Mouse (Mus musculus) common myeloid progenitor, adult 5-6 weeks (primary cell): Measurements from ENCODE around the gene Cldn5. TPM values are rescaled to one million over a fixed set of nuclear protein-coding genes. Genes with fewer than 3 reads are reported as not detected.

Source experiments
- ATAC-seq: replicated peaks from 2 replicates; pipeline ENCODE4 v1.8.0; 2016; ENCODE audit warnings: low read depth, mild to moderate bottlenecking, moderate TSS enrichment, inconsistent platforms; ENCODE audit not compliant: poor library complexity, severe bottlenecking
- total RNA-seq: library from RNA; stranded (forward); fragments of 200-1000, 187-1606 nt; gene quantifications from 2 replicates; pipeline ENCODE4 v1.2.3, GENCODE M21; 2017

Gene Cldn5
- total RNA-seq, 1 experiment from 2014 or later: not detected

DNA sequence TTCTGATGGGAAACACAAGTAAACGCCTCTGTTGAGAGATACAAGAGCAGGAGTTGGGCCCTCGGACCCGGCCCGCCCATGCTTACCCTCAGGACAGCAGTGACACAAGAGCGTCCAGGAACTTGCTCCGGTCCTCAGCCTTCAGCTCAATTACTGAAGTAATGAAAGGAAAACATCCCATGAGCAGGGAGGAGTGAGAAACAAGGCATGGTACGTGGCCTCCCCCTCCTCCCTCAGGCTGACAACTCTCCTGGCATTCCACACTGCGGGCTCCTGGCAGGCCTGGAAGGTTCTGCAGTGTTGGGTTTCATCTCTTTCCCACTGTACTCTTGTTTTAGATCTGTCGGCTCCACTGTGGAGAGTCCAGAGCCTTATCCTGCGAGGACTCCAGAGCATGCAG, 5.2 kb downstream of the Cldn5 start:
- no peak for ATAC-seq

DNA sequence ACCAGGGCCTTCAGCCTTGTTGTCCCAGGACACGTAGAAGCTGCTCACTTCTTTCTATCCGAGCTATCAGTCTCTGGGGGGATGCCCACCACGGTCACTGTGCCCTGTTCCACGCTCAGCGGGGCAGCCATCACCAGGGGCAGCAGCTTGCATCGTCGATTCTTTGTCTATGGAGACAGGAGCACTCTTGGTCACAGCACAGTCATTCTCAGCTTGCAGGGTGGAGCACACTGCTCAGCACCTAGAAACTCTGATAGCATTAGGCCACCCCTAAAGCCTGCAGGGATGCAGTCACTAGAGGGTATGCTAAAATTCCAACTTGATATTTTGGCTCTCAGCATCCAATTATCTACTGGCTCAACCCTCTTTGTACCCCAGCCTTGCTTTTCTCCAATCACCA, 8.4 kb downstream of the Cldn5 start:
- no peak for ATAC-seq

DNA sequence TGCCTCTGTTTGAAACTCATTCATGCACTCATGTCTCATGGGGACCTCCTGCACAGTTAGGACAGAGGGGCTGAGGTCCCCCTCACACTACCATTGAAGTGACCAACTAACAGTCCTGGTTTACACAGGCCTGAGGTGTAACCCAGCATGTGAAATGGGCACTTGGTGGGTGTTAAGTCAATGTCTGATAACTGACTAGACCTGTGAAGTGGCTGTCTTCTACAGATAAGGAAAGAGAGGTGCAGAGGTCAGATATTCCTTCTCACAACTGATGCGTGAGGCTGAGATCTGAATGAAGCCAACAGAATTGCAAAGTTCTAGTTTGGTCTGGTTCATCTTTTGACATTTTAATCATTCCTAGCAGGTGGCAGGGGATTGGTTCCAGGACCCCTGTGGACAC, 8.8 kb downstream of the Cldn5 start:
- ATAC-seq: no peak

DNA sequence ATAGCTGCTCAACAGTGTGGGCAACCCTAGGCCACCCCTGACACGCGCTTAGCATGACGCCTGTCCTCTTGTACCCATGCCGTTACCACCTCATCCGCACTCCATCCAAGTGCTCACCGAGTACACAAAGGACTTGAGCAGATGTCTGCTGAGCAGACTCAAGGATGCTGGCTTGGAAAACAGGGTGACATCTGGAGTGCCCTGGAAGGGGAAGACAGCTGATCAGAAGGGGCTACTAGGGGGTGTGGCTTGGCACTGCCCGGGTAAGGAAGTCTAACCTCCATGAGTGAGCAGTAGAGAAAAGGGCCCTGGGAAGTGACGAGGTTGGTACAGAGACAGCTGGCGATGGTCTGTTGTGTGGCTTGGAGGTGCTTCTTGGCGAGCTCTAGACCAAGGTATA, 10.0 kb downstream of the Cldn5 start:
- ATAC-seq: no peak

DNA sequence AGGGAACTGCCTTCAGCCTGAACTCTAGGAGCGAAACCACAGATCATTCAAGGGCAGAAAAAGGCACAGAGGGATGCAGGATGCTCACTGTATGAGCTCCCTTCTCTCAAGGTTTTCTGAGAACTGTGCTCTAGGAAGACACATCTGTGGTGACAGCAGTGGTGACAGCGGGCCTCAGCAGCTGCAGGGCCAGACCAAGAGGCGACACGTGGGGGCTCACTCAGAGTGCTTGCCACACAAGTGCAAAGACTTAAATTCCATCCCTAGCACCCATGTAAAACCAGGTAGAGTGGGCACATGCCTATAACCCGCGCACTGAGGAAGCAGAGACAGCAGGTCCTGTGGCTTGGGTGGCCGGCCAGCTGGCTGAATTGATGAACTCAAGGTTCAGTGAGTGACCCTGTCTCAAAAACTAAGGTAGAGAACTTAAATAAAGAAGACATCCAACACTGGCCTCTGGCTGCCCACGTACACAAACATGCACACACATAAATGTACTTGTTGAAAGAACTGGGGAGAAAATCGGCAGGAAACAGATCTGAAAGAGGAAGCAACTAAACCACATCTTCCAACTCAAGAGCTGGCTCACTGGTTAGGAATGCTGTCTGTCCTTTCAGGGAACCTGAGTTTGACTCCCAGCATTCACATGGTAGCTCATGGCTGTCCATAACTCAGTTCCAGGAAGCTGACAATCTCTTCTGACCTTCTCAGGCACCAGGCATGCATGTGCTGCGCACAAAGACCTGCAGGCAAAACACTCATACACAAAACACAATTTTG, 12.2 kb downstream of the Cldn5 start:
- peak; percentile 72 for ATAC-seq

DNA sequence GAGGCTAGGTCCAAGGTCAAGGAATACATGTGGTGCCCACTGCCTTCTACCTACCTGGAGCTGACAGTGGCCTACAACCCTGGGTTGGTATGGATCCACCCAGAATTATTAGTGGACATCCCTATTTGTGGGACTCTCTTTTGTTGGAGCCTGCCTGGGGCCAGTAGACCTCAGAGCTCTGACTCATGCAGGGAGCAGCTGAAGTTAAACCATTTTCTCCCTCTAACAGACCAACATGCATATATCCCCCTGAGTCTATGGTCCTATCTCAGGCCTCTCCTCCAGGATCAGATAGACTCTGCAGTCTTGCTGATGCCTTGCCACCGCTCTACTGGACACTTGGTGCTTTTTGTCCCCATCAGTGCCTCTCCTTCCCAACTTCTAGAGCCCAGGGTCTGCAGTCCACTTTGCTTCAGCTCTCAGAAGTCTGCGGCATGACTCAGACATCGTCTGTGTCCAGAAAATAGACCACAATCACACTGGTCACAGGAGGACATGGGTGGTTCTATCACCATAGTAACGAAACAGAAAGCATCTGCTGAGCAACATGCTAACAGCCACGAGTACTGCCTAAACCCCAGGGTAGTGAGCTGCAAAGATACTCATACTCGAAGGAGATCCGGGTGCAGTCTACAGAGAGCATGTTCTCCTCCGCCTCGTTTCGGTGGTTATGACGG, 18.7 kb downstream of the Cldn5 start:
- no peak for ATAC-seq

DNA sequence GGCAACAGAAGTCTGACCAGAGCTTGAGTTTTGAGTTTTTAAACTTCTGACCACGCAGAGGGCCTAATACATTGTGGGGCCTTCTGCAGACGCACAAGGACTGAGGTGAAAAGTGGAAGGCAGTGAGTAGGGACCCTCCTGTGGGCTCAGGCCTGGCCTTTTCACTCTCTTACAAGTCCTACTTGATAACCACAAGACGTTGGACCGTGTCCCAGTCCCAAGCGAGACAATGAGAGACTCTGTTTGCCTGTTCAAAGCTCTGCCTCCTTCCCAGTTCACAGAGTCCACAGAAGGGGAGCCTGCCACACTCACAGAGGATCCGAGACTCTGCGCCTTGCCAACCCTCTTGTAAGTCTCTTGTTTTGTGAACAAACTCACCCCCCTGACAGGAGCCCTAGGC, 20.0 kb downstream of the Cldn5 start:
- no peak for ATAC-seq

DNA sequence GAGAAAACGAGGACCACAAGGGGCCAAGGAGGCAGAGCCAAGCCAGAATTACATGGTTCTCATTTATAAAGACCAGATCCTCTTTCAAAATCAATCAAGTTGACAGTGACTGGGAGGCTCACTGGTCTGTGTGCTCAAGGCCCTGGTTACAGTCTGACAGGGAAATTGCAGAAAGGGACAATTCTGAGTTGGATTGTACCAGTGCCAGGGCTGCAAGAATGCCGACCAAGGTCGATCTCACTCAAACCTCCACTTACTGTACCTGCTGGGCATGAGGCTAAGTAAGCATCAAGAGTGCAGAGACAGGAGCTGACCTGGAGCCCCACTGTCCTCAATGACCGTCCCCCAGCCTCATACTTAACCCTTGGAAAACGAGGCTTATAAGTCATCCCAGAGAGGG, 21.5 kb downstream of the Cldn5 start:
- no peak for ATAC-seq

DNA sequence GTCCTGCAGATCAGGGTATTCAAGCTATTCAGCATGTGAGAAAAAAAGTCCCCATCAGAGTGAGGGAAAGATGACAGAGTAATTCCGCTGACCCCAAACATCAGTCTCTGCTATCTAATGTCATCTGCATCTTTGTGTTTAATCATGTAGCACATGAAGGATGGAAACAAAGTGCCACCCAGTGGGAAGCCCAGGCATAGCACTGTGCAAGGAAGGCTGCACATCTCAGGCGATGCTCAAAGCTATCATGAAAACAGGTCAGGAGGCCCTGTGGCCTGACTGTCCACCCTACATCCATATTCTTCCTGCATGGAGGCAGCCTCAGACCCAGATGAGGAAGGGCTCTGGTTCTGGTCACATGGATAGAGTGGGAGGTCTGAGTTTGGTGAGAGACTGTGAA, 22.2 kb downstream of the Cldn5 start:
- ATAC-seq: 0 out of 2 replicates have a peak, but pooled peaks have one; percentile 42

DNA sequence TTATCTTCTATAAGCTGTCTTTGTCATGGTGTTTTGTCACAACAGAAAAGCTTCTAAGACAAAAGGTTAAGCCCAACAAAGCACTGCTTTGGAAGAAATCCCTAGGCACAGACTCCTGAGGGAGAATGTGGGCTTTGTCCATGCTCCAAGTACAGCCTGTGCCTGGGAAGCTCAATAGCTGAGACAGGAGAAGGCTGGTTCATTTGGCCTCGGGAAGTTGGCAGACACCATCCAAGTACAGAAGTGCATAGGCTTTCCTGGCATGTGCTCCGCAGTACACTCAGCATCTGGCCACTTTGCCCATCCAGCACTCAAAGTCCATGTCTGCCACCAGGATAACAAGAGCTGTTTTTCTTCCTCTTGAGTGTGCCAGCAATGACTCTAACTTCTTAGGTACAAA, 29.1 kb downstream of the Cldn5 start:
- no peak for ATAC-seq

DNA sequence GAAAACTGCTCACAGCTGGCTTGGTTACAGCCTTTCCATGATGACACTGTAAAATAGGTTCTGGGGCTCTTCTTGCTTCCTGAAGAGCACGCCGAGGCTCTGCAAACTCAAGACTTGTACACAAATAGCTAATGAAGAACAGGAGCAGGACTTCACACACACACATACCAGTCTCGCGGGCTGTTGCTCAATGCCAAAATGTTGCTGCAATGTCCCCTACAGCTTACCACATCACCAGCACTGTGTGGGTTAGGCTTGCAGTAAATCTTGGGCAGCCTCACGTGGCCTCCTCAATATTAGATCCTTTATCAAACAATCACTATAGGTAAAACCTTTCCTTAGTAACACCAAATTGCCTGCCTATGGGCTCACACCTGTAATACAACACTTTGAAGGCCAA, 32.4 kb downstream of the Cldn5 start:
- ATAC-seq: no peak

DNA sequence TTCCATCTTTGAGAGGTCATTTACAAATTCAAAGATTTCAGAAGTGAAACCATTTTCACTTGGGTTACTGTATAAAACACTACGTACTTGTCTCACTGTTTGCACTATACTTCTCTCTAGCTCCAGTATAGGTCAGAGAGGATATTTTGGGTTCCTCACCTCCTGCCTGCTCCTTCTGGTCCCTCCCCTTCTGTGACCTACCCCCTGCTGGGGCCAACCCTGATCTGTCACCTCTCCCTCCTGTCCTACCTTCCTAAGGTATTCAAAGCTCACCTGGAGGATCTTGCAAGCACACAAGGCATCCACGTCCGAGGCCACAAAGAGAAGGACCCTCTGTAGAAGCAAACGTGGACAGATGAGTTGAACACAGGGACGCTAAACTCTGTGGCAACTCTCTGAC, 34.4 kb downstream of the Cldn5 start:
- ATAC-seq: peak; percentile 13; the same call in 1 of the 2 replicates

DNA sequence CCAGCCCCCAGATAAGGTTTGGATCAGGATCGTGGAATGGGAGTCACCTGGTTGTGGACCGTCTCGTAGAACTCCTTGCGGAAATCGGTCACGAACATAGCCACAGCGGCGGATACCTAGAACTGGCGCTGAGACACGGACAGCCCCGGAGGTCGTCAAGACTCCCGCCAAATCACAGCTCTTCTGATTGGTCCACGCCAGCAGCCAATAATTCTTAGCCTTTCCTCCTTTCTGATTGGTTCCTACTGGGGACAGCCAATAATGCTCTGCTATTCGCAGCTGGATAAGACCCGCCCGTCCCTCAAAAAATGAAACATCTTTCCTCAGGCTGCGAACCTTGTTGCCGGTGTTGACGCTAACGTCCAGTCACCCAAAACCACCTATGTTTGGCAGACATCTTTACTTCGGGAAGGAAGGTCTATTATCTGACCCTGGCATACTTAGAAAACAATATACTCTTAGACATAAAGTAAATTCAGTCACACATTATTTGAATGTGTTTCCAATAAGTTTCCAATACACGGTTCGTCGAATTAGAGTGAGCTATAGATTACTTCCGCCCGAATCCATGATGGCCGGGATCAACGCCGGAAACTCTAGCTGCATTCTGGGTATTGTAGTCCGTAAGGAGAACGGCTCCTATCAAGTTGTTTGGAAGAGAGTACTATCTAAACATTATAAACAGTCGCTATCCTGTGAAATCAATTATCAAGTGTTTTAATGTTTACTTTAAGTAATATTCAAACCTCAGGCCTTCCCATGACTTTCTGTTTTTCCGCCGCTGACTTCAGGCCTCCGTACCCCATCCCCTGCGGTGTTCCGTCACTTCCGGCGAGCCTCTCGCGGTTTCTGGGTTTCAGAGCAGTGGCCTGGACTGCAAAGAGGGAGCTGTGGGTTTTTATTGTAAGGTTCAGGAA, 35.1 kb downstream of the Cldn5 start, which contains the start of the genes Ufd1 and Cdc45:
Ufd1 (plus strand) TSS at position 312 of the 917 bp plus-strand sequence.
Cdc45 (minus strand) TSS at position 520 of the 917 bp plus-strand sequence.
- ATAC-seq: peak; percentile 82

DNA sequence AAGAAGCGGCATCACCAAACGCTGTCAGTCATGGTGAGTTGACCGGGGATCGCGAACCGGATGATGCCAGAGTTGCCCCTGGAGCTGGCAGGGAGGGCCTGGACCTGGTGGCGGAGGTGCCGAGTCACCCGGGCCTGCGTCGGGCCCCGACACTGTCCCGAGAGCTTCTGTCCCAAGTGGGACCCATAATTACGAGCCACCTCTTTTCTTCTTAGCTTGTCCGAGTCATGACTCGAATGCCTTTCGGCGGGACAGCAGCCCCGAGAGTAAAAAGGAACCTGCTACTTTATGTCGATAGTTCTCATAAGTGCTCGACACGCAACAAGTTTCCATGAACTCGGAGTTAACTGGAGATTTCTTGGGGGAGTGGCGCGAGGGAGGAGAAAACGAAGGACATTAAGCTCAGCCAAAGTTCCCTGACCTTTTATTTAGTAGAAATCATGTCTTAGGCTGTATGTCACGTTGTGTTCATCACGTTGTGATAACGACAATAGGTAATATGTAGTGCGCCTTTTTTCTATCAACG, 35.8 kb downstream of the Cldn5 start:
- ATAC-seq: no peak

DNA sequence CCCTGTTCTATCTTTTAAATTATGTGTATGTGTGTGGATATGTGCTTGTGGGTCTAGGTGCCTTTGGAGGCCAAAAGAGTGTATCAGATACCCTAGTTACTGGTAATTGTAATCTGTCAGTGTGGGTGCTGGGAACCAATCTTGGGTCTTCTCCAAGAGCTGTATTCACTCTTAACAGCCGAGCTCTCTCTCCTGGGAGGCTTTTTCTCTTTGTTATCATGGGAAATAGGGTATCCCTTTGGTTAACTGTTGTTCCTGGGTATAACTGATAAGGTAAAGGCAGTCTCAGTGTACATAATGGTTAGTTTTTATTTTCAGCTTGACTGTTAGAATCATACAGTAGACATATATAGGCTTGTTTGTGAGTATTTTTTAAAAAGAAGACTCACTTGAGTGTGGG, 45.7 kb downstream of the Cldn5 start:
- peak; percentile 59; the same call in 1 of the 2 replicates for ATAC-seq

DNA sequence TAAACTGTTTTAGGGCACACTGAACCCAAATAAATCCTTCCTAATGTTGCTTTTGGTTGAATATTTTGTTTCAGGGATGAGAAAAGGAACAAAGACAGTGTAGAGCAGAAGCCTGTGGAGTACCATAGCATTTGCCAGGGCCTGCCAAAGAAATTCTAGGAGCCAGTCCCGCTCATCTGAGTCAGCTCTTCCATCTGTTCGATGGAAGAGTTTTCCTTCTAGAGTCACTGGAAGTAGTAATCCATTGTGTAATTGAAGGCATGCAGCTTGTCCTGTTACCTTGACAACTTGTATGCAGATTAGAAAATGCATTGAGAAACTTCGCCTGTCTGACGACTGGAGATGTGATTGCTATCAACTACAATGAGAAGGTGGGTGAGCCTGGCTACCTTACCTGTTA, 46.3 kb downstream of the Cldn5 start:
- ATAC-seq: no peak
